Mouse (Mus musculus) sigmoid colon, adult 10 weeks (tissue): Measurements from ENCODE around the gene Olfr1045. TPM values are rescaled to one million over a fixed set of nuclear protein-coding genes. Genes with fewer than 3 reads are reported as not detected.

Experiments used
- polyA plus RNA-seq: library from polyadenylated mRNA; stranded (reverse); fragments of 350-450 nt; fragmentation: Illumina TruSeq; extraction: RNeasy Lipid Tissue Mini Kit (QIAGEN cat#74804); gene quantifications from one replicate; pipeline ENCODE4 v1.2.3, GENCODE M21; 2014; ENCODE audit warnings: low read depth, low replicate concordance

Gene Olfr1045
- not detected for polyA plus RNA-seq

DNA sequence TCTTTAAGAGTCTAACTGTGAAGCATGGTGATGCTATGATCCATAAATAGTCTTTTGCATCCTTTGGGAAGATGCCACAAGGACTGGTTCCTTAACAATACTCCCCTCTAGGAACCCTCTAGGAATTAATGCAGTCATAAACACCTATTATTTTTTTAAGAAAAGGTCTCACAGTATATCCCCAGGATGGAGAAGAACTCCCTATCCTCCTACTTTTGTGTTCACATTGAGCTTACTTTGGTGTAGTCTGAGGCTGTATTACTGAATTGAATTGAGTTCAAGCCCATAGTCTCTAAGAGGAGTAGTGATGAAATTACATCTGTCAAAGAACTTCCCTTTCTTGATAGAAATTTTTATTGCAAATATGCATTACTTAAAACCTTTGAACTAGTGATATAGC is at the start of gene Olfr1045:
Olfr1045 (minus strand) TSS at position 101 of the 400 bp plus-strand sequence.

DNA sequence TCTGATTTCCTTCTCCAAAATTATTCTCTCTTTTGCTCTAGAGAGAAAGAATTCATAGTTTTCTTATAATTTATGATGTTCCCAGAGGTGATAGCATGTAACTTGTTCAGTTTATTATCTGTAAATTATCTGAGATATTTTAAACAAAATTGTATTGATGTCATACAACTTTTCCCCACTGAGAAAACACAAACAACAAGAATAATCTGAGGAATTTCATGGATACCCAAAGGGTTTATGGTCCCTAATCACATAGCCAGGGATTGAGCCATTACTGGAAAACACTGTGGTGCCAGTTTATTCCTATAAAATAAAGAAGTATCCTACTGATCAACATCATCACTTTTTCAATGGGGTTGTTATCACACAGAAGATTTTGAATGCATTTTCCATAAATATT is 37.4 kb upstream of the Olfr1045 start, which contains the start of gene Olfr1048:
Olfr1048 (minus strand) TSS at position 101 of the 400 bp plus-strand sequence.

DNA sequence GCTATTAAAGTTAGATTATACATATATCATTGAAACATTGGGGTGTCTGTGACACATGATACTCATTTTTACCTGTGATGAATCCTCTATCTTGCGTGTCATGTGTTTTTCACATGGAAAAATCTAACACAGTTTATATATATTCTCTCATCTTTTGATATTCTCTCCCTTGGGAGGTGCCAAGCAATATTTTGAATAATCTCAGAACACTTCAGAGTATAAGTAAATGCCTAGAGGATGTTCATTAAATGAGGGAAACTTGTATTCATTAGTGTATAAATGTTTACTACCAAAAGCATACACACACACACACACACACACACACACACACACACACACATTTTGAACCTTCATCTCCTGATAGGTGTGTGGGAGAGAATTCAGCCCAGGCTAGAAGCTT is 28.5 kb upstream of the Olfr1045 start, which contains the start of gene Olfr1047:
Olfr1047 (minus strand) TSS at position 101 of the 400 bp plus-strand sequence.

DNA sequence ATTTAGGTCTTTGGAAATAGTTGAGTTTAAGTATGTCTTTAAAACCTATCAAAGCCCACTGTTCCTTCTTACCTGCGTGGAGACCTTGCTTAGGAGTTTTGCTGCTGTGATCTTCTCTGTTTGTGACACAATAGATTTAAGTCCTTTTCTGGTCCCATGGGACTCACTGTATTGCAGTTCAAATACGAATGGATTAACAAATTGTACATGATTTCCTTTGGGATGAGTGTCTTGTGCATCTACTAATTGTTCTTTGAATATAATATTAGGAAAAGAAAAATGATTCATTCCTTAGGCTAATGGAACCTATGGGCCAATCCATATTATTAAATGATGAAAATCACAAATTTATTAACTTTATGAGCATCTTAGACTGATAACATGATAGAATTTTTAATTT is 16.4 kb upstream of the Olfr1045 start, which contains the start of gene Olfr1046:
Olfr1046 (minus strand) TSS at position 101 of the 400 bp plus-strand sequence.

DNA sequence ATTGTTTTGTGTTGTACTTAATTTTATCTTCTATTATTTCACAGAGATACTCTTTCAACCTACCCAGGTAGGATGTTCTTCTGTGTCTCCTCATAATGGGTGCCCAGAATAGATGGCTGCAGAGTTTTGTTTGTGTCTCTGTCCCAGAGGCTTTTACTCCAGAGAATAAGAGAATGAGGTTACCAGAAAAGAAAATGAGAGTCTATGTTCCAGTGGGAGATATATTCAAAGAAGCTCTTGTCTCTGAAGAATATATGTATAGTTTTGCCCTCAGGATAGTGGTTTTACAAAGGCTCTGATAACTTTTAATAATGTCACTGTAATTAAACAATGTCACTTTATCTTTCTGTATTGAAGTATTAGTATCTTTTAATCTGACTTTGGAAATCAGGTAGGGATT is 17.2 kb downstream of the Olfr1045 start, which contains the start of gene Olfr52:
Olfr52 (minus strand) TSS at position 101 of the 400 bp plus-strand sequence.

DNA sequence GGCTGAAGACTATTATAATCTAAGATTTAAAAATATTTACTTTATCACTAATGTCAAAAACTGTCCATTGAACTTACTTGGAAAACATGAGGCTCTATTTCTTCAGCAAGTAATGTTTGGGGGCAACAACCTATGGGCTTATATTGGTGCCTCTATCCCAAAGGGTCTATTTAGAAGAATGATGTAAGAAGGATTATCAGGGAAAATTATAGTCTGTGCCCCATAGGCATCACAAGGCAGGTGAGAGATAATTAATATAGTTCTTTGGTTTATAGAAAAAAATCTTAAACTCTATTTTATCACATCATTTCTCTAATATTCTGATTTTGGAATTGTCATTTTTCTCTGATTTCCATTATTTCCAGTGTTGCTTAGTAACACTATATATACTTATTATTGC is 25.1 kb downstream of the Olfr1045 start, which contains the start of gene Olfr1044:
Olfr1044 (minus strand) TSS at position 101 of the 400 bp plus-strand sequence.

DNA sequence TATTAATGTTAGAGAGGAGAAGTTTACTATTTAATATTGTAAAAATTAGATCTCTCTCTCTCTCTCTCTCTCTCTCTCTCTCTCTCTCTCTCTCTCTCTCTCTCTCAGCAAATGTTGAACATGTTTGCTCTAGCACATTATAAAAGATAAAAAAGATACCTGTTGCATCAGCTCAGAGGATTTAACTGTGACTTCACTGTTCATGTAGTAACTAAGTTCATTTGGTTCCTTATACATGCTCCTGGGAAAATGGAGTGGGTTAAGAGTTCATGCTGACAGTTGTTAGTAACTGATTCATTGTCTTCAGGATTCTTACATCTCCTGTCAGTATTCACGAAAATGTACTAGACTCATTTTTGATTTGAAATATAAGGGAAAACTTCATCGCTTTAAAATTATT is 35.4 kb downstream of the Olfr1045 start, which contains the start of gene Olfr1043:
Olfr1043 (minus strand) TSS at position 101 of the 400 bp plus-strand sequence.

DNA sequence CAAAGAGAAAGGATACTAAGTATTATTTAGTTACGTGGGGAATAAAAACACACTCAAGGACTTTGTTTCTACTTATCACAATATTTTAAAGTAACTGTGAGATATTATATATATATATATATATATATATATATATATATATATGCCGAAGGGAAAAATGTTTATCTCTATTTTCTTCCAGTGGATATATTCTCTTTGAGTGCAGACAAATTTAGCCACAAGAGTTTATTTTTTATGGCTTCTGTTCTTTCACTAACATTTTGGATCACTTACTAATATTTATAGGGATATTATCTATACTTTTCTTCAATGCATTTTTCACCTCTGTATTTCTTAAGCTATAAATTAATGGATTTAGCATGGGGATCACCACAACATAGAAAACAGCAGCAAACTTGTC is 41.1 kb downstream of the Olfr1045 start, which contains the start of gene Olfr1042:
Olfr1042 (minus strand) TSS at position 101 of the 400 bp plus-strand sequence.

DNA sequence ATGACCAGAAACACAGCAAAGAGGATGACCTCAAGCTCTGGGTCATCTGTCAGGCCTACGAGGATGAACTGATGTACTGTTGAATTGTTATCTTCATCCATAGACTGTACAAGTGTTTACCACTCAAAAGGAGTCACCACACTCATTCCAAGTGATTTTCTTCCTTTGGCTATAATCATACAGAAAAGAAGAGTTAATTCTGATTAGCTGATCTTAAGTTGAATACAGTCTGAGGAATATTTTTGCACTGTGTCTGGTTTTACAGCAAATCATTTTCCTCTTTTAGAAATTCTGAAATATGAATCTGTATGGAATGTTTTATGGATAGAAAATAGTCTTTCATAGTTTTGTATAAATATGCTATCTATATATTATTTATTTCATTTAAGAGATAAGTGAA is 56.2 kb downstream of the Olfr1045 start, which contains the start of gene Olfr1040:
Olfr1040 (minus strand) TSS at position 101 of the 400 bp plus-strand sequence.

Other genes starting within 250 kb of the Olfr1045 start
- 0.09 TPM for gene Olfr1029, start 229.1 kb downstream of the Olfr1045 start, polyA plus RNA-seq
- not detected for gene Olfr1030, start 223.7 kb downstream of the Olfr1045 start, polyA plus RNA-seq
- not detected for gene Olfr1031, start 212.7 kb downstream of the Olfr1045 start, polyA plus RNA-seq
- not detected for gene Olfr1032, start 197.5 kb downstream of the Olfr1045 start, polyA plus RNA-seq
- gene Olfr1033, start 182.4 kb downstream of the Olfr1045 start, polyA plus RNA-seq: 4.1 TPM
- gene Olfr1034, start 157.1 kb downstream of the Olfr1045 start, polyA plus RNA-seq: 0.57 TPM
- gene Olfr1036, start 129.0 kb downstream of the Olfr1045 start, polyA plus RNA-seq: not detected
- not detected for gene Olfr1037, start 115.6 kb downstream of the Olfr1045 start, polyA plus RNA-seq
- gene Olfr1039, start 67.1 kb downstream of the Olfr1045 start, polyA plus RNA-seq: not detected
- not detected for gene Olfr1040, start 56.3 kb downstream of the Olfr1045 start, polyA plus RNA-seq
- not detected for gene Olfr1042, start 41.2 kb downstream of the Olfr1045 start, polyA plus RNA-seq
- gene Olfr1043, start 35.5 kb downstream of the Olfr1045 start, polyA plus RNA-seq: not detected
- gene Olfr1044, start 25.2 kb downstream of the Olfr1045 start, polyA plus RNA-seq: not detected
- not detected for gene Olfr52, start 17.3 kb downstream of the Olfr1045 start, polyA plus RNA-seq
- not detected for gene Olfr1046, start 16.3 kb upstream of the Olfr1045 start, polyA plus RNA-seq
- gene Olfr1047, start 28.4 kb upstream of the Olfr1045 start, polyA plus RNA-seq: not detected
- not detected for gene Olfr1048, start 37.3 kb upstream of the Olfr1045 start, polyA plus RNA-seq
- gene Olfr1049, start 55.3 kb upstream of the Olfr1045 start, polyA plus RNA-seq: not detected
- gene Olfr1051, start 76.1 kb upstream of the Olfr1045 start, polyA plus RNA-seq: not detected
- not detected for gene Olfr1052, start 89.4 kb upstream of the Olfr1045 start, polyA plus RNA-seq
- not detected for gene Olfr1053, start 112.3 kb upstream of the Olfr1045 start, polyA plus RNA-seq
- not detected for gene Olfr1054, start 132.4 kb upstream of the Olfr1045 start, polyA plus RNA-seq
- gene Olfr1055, start 147.3 kb upstream of the Olfr1045 start, polyA plus RNA-seq: not detected
- not detected for gene Olfr1056, start 159.5 kb upstream of the Olfr1045 start, polyA plus RNA-seq
- not detected for gene Olfr1057, start 175.4 kb upstream of the Olfr1045 start, polyA plus RNA-seq
- gene Olfr1058, start 185.6 kb upstream of the Olfr1045 start, polyA plus RNA-seq: not detected
- not detected for gene Olfr1061, start 211.0 kb upstream of the Olfr1045 start, polyA plus RNA-seq
- not detected for gene Olfr1062, start 223.7 kb upstream of the Olfr1045 start, polyA plus RNA-seq
- not detected for gene Olfr1065, start 247.6 kb upstream of the Olfr1045 start, polyA plus RNA-seq